Mouse (Mus musculus) heart, postnatal 0 days (tissue): ENCODE results near the gene Pam. TPM values are rescaled to one million over a fixed set of nuclear protein-coding genes. Genes with fewer than 3 reads are reported as not detected.
A peak's percentile ranks its signal among the peaks of the same experiment; 100 is the strongest.

ENCODE experiments used
- ATAC-seq: fragments of 200-750 bp; cut with Nextera tagmentation; 2 replicates; pipeline ENCODE4 v1.8.0; 2017; ENCODE audit warnings: low read depth, moderate number of reproducible peaks, moderate library complexity; ENCODE audit not compliant: insufficient read depth
- DNase-seq: peaks from one replicate; pipeline ENCODE4 v3.0.0-alpha.2; 2016; ENCODE audit warnings: low spot score
- H3K27ac ChIP-seq: fragments of 300-500 bp; sonication (generic); 2 replicates; pipeline ENCODE4 v1.5.1; 2014; ENCODE audit warnings: low read depth, mild to moderate bottlenecking
- H3K27me3 ChIP-seq: fragments of 300-500 bp; sonication (generic); 2 replicates; pipeline ENCODE4 v1.6.1; 2014; ENCODE audit warnings: low read length, mixed read lengths; ENCODE audit not compliant: control insufficient read depth, insufficient read depth
- H3K36me3 ChIP-seq: fragments of 300-500 bp; sonication (generic); replicated peaks from 2 replicates; pipeline ENCODE4 v1.6.1; 2014; ENCODE audit warnings: low read length, mixed read lengths; ENCODE audit not compliant: control insufficient read depth, insufficient read depth
- H3K4me1 ChIP-seq: fragments of 300-500 bp; sonication (generic); 2 replicates; pipeline ENCODE4 v1.6.1; 2014; ENCODE audit warnings: antibody characterized with exemption; ENCODE audit not compliant: control insufficient read depth, insufficient read depth
- H3K4me2 ChIP-seq: fragments of 300-500 bp; sonication (generic); 2 replicates; pipeline ENCODE4 v1.6.1; 2014; ENCODE audit warnings: low read depth, mild to moderate bottlenecking, low read length, moderate library complexity
- H3K4me3 ChIP-seq: fragments of 300-500 bp; sonication (generic); 2 replicates; pipeline ENCODE4 v1.5.1; 2014; ENCODE audit warnings: low read depth, low read length
- H3K9ac ChIP-seq: fragments of 300-500 bp; sonication (generic); replicated peaks from 2 replicates; pipeline ENCODE4 v1.6.1; 2014; ENCODE audit warnings: low read depth, low read length, mixed read lengths
- H3K9me3 ChIP-seq: fragments of 300-500 bp; sonication (generic); replicated peaks from 2 replicates; pipeline ENCODE4 v1.6.1; 2016; ENCODE audit warnings: low read length; ENCODE audit not compliant: control insufficient read depth
- CTCF ChIP-seq: IDR thresholded peaks from 2 replicates; pipeline ENCODE4 v1.5.1; 2016; ENCODE audit warnings: antibody characterized with exemption, control low read depth, low read depth
- EP300 ChIP-seq: IDR thresholded peaks from 2 replicates; pipeline ENCODE4 v1.6.1; 2016; ENCODE audit warnings: antibody characterized with exemption, low read depth
- WGBS: fragments of 180-500 bp; shearing (Covaris S2); extraction: QIAGEN DNeasy Blood & Tissue Kit; methylation state at CpG from one replicate; pipeline ENCODE4 v1.1.7; 2014; 5-methylcytosine and 5-hydroxymethylcytosine counted together
- polyA plus RNA-seq: library from polyadenylated mRNA; unstranded; fragments of >200 nt; fragmentation: Nextera tagmentation; extraction: Ambion mirVana; gene quantifications from 2 replicates; pipeline ENCODE4 v1.2.1, GENCODE M21; 2015
- total RNA-seq: library from RNA; depleted of rRNA; stranded (reverse); fragments of >200 nt; gene quantifications from 2 replicates; pipeline ENCODE4 v1.2.3, GENCODE M21; 2014; ENCODE audit warnings: low replicate concordance

Gene Pam
- total and polyA plus RNA-seq, 2 experiments from 2014 or later = 804 to 1,082 TPM

DNA sequence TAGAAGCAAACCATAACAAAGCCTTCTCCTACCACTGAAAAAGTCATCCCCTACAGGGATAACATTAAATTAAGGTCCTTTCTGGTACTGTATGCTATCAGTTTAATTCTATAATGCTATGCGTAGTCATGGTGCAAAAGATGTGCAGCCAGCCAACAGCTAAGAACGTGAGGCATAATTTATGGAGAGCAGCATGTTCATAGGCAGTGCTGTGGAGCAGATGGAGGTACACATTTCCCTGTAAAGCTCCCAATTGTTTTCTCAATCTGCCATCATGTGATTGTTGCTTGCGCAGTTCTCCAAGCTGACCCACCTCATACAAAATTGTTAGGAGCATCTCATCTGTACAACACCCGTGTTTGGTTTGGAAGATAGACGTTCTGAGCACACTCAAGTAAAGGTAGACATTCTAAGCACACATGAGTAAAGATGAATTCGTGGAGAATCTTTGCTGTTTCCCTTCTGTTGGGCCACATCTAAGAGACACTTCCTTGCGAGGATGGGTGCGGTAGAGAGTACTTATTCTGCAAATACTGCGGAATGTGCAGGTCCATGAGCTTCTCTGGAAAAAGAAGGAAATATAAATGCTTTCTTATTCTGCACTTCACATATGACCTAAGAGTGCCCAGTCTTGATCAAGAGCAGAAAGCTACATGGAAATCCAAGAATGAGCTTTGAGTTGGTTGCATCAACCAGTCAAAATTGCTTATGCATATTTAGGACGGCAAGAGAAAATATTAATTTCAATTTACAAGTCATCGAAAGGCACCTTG, 2.7 kb upstream of the Pam start:
- no peaks in the 10 kb centered on the region for H3K36me3 ChIP-seq
- H3K4me1 ChIP-seq = peaks cover 14% of the 10 kb centered on the region
- TF ChIP-seq EP300 (no peak), CTCF (no peak)
- DNase-seq = no peak
- 92% methylated on average over 11 of the region's 11 CpGs for WGBS
- no peak overlapping the region for H3K4me3 ChIP-seq
- H3K27ac ChIP-seq = no peak overlapping the region
- peaks cover 2% of the 10 kb centered on the region; the same call in 1 of the 2 replicates for H3K9me3 ChIP-seq
- H3K27me3 ChIP-seq = no peaks in the 10 kb centered on the region
- no peak overlapping the region for H3K4me2 ChIP-seq
- no peak for ATAC-seq
- H3K9ac ChIP-seq = no peak overlapping the region

GRCm38 (mm10) chr1:98096396-98096935, 1.0 kb upstream of the Pam start:
- Histone ChIP-seq H3K4me2 (peak overlapping the region; percentile 85), H3K9me3 (no peaks in the 10 kb centered on the region), H3K4me3 (no peak overlapping the region), H3K27me3 (no peaks in the 10 kb centered on the region), H3K36me3 (no peaks in the 10 kb centered on the region), H3K4me1 (peaks cover 14% of the 10 kb centered on the region), H3K9ac (no peak overlapping the region), H3K27ac (no peak overlapping the region)
- 41% methylated on average over 1 of the region's 1 CpGs for WGBS
- TF ChIP-seq EP300 (no peak), CTCF (no peak)
- no peak for ATAC-seq
- DNase-seq = no peak

GRCm38 (mm10) chr1:98095991-98096330, 515 bp upstream of the Pam start:
- no peaks in the 10 kb centered on the region for H3K27me3 ChIP-seq
- peak overlapping the region; percentile 67 for H3K9ac ChIP-seq
- peak overlapping the region; percentile 85 for H3K4me2 ChIP-seq
- no peaks in the 10 kb centered on the region for H3K36me3 ChIP-seq
- H3K4me3 ChIP-seq = peak overlapping the region; percentile 90
- DNase-seq (no peak), ATAC-seq (no peak)
- peak overlapping the region; percentile 76 for H3K27ac ChIP-seq
- 25% methylated on average over 9 of the region's 9 CpGs for WGBS
- peaks cover 14% of the 10 kb centered on the region for H3K4me1 ChIP-seq
- TF ChIP-seq CTCF (no peak), EP300 (no peak)
- H3K9me3 ChIP-seq = no peaks in the 10 kb centered on the region

DNA sequence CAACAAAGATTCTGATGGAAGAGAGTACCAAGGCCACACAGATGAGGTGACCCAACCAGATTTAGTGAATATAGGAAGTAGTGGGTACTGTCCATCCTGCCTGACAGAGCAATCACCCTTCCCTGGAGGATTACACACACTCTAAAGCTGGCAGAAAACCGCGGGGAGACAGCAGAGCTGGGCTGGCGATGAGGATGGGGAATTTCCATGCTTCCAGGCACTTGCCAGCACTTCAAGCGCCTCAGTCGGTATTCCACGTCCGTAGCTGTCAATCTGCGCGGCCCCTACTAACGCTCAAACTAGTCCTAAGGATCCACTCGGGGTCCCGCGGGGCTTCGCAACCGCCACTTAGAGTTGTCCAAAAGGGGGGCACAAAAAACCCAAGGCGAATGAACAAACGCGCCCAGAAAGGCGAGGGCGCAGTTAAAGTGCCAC, 618 bp downstream of the Pam start:
- Histone ChIP-seq H3K36me3 (no peaks in the 10 kb centered on the region), H3K27me3 (no peaks in the 10 kb centered on the region), H3K4me1 (peaks cover 14% of the 10 kb centered on the region), H3K4me2 (peak overlapping the region; percentile 85), H3K4me3 (peak overlapping the region; percentile 90), H3K9ac (peak overlapping the region; percentile 67), H3K9me3 (no peaks in the 10 kb centered on the region), H3K27ac (peak overlapping the region; percentile 76)
- ATAC-seq (peak; percentile 42), DNase-seq (peak; percentile 51)
- under 1% methylated on average over 20 of the region's 20 CpGs for WGBS
- no peak for TF ChIP-seq EP300
- no peak for TF ChIP-seq CTCF

DNA sequence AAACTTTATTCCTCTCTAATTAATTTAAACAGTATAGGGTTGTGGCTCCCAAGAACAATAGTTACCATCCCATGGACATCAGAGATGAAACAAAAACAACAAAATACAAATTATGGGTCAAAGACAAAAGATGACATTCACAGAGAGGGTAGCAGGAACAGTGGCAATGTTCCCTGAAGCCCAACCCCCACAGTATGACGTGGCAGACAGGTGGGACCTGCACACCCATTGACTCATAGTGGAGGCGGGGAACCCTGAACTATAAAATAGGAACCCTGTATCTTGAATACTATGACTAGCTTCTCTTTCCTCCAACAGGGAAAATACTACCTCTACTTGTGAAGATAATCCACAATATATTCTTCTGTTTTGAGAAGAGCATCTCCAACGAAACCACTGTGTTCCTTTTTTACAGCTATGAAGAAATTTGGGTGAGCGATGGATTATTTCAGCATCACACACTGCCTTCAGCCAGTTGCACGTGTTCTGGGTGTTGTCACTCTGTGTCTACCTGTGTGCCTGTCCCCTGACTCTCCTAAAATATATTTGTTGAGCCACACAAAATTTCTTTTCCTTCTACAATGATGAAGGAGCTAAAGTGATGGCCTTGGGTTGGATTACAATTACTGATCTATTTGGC, 6.0 kb downstream of the Pam start:
- 86% methylated on average over 5 of the region's 5 CpGs for WGBS
- DNase-seq (no peak), ATAC-seq (no peak)
- no peaks in the 10 kb centered on the region for H3K9me3 ChIP-seq
- H3K27ac ChIP-seq = no peak overlapping the region
- no peaks in the 10 kb centered on the region for H3K36me3 ChIP-seq
- no peak overlapping the region for H3K4me2 ChIP-seq
- TF ChIP-seq EP300 (no peak), CTCF (no peak)
- no peak overlapping the region for H3K4me3 ChIP-seq
- H3K4me1 ChIP-seq = peaks cover 13% of the 10 kb centered on the region
- no peak overlapping the region for H3K9ac ChIP-seq
- H3K27me3 ChIP-seq = no peaks in the 10 kb centered on the region
